Mouse (Mus musculus): Measurements from ENCODE around the gene Map1lc3b.

DNA sequence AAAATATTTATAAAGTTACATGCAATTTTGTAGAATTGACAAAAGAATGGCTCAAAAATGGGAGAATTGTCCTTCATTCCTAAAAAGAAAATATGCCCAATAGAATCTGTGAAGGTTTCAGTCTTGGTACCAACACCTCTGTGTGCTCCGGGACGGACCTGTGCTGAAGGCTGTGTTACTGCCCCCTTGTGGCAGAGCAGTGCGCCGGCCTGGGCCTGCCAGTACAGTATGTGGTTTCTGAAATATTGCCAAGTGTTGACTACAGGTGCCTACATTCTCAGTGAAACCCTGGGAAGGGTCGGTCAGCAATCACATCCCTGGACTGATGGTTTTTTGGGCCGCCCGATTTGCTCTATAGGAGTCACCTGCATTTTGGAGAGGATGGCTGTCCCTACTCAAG lies 8.7 kb downstream of the Map1lc3b start:
- TF ChIP-seq CTCF (IDR thresholded peaks at IDR 0.05; ENCODE audit: control insufficient read depth, insufficient read depth, low read length) (peak; percentile 95), POLR2A (IDR thresholded peaks at IDR 0.05; ENCODE audit: borderline replicate concordance, control insufficient read depth, low read depth, low read length) (no peak)

Measured in bone marrow, adult 2 months (tissue).